Mouse (Mus musculus): ENCODE data around the gene Gm47969. TPM values are rescaled to one million over a fixed set of nuclear protein-coding genes. Genes with fewer than 3 reads are reported as not detected.

The Gm47969 gene
- not detected in 2 replicates for total RNA-seq (2023)

DNA sequence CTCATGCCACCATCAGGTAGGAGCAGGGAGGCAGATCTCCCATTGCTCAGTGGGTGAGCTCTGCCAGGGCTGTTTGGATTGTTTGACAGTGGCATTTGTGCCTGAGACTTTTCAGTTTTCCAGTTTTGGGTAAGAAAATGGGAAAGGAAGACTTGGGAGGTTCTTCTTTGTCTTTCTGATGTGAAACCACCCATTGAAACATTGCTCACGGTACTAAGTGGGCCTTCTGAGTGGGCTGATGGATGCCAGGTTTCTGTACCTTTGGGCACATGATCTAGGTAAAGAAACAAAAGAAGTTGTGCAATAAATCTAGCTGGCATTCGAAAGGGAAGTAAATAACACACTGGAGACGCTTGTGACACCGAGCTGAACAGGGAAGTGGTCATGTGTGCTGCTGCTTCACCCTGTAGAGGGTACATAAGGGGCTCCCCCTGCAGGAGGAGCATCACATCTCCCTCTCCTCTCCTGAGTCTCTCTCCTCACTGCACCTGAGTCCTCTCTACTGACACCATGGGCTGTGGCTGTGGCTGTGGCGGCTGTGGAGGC is at the start of gene Gm47969:
Gm47969 (plus strand) TSS at position 51 of the 546 bp plus-strand sequence.

DNA sequence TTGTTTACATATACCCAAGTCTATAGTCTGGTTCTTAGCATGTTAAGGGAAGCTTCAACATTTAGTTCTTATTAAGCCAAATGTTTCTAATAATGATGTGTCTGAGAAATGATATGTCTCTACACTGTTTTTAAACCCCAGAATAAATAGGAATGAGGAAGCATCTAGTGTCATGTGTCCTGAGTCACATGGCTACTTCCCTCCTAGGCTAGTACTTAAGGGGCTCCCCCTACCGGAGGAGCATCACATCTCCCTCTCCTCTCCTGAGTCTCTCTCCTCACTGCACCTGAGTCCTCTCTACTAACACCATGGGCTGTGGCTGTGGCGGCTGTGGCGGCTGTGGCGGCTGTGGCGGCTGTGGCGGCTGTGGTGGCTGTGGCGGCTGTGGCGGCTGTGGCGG is 44.4 kb upstream of the Gm47969 start, which contains the start of gene Gm47959:
Gm47959 (plus strand) TSS at position 243 of the 400 bp plus-strand sequence.

DNA sequence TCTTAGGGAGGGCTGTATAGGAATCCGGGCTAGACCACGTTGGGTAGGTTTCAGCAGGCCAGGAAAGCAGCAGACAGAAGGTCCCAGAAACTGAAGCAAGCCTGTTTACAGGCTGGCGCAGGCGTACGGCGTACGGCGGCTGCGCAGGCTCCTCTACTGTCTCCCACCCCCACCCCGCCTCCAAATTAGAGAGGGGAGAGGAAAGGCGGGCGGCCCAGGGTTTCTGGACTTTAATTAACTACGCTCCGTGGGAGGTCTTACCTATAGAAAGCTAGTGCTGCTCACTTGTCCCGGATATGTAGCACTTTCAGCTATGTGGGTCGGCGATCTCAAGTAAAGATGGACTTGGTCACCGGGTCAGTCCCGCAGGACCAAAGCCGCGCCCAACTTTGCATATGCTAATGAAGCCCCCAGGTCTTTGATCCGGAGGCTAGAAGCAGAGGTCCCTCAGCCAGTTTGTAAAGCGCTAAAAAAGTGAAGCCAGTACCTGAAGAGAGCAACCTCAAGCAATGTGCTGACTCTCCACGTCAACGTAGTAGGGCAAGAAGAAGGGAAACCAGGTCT is 6.5 kb upstream of the Gm47969 start, which contains the start of gene Slc19a3:
Slc19a3 (minus strand) TSS at position 340 of the 564 bp plus-strand sequence.

DNA sequence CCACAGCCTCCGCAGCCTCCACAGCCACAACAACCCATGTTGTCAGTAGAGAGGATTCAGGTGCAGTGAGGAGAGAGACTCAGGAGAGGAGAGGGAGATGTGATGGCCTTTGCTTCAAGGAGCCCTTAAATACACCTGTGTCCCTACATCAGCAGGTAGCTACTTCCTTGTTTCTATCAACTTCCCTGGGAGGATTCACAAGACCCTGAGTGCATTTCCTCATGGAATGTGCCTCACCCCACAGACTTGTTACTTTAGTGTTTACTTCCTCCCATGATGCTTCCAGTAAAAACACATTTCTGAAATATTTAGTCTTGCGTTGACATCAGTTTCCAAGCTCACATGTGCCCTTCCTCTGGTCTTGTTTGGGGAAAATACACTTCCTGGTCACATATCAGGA is 2.4 kb upstream of the Gm47969 start, which contains the start of gene Krtap28-10:
Krtap28-10 (minus strand) TSS at position 101 of the 400 bp plus-strand sequence.

GRCm38 (mm10) chr1:83059278-83059677 is 14.5 kb downstream of the Gm47969 start, which contains the start of gene A030005K14Rik:
Gene A030005K14Rik (minus strand): TSS chr1:83059378.

DNA sequence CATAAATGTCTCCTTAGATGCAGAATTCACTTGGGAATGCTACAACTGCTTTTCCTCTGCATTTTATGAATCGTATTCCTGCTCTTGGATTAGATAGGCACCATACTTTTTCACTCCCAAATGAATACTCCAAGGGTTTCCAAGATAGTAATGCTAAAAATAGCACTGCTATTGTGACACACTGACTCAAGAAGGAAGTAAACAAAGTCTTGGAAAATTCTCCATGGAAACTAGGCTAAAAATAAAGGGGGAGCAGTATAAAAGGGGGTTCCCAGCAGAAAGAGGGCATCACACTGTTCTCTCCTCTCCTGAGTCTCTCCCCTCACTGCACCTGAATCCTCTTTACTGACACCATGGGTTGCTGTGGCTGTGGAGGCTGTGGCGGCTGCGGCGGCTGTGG is 15.9 kb downstream of the Gm47969 start, which contains the start of gene Krtap28-13:
Krtap28-13 (plus strand) TSS at position 288 of the 400 bp plus-strand sequence.

Other genes starting within 250 kb of the Gm47969 start
- 51.6 and 51.8 TPM in 2 replicates for gene Agfg1, start 205.4 kb upstream of the Gm47969 start, total RNA-seq (2023)
- gene A030005L19Rik, start 131.6 kb upstream of the Gm47969 start, total RNA-seq (2023) = 0.82 TPM in 1 of 2 replicates, not detected in the other
- not detected in 2 replicates for gene A030014E15Rik, start 120.0 kb upstream of the Gm47969 start, total RNA-seq (2023)
- gene Gm6217, start 113.5 kb upstream of the Gm47969 start, total RNA-seq (2023) = not detected in 2 replicates
- gene A030003K21Rik, start 101.5 kb upstream of the Gm47969 start, total RNA-seq (2023) = not detected in 2 replicates
- gene Gm7544, start 88.9 kb upstream of the Gm47969 start, total RNA-seq (2023) = not detected in 2 replicates
- gene Gm47955, start 84.6 kb upstream of the Gm47969 start, total RNA-seq (2023) = not detected in 2 replicates
- not detected in 2 replicates for gene Gm47959, start 44.4 kb upstream of the Gm47969 start, total RNA-seq (2023)
- not detected in 2 replicates for gene Slc19a3, start 6.5 kb upstream of the Gm47969 start, total RNA-seq (2023)
- not detected in 2 replicates for gene Krtap28-10, start 2.5 kb upstream of the Gm47969 start, total RNA-seq (2023)
- not detected in 2 replicates for gene A030005K14Rik, start 14.4 kb downstream of the Gm47969 start, total RNA-seq (2023)
- not detected in 2 replicates for gene Krtap28-13, start 16.0 kb downstream of the Gm47969 start, total RNA-seq (2023)
- not detected in 2 replicates for gene Ccl20, start 71.8 kb downstream of the Gm47969 start, total RNA-seq (2023)
- not detected in 2 replicates for gene Daw1, start 114.8 kb downstream of the Gm47969 start, total RNA-seq (2023)

All from neutrophil, adult 65 days (primary cell).